Mouse (Mus musculus) brain, embryonic 14.5 days (tissue): ENCODE data around the gene Sema3g.

Experiments
- CTCF ChIP-seq: fragments of 200-500 bp; IDR thresholded peaks from 2 replicates; pipeline ENCODE4 v1.5.1; 2012; ENCODE audit warnings: inconsistent platforms, mild to moderate bottlenecking, moderate library complexity, borderline replicate concordance; ENCODE audit not compliant: insufficient read depth, insufficient read length; ENCODE audit errors: extremely low read depth
- POLR2A ChIP-seq: fragments of 200-500 bp; IDR thresholded peaks from 2 replicates; pipeline ENCODE4 v1.6.1; 2012; ENCODE audit warnings: mild to moderate bottlenecking, inconsistent platforms, borderline replicate concordance; ENCODE audit not compliant: poor library complexity, insufficient read depth, insufficient read length, severe bottlenecking; ENCODE audit errors: extremely low read depth

DNA sequence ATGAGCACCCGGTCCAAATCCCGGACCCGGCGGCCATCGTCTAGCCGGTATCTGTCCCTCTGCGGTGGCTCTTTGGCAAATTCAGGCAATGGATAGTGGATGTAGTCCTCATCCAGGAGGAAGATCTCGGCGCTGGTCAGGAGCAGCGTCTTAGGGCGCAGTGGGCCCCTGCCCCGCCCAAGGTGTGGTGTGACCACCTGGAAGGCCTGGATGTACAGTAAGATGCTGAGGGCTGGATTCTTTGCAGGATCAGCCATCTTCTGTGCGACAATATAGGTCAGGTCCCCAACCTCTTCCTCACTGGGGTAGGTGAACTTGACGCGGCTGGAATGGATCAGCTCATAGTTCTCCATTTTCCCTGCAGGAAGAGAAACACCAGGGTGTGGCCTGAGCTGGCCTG lies 45.8 kb upstream of the Sema3g start:
- TF ChIP-seq CTCF (no peak), POLR2A (no peak)
